In the genomic region with DNA sequence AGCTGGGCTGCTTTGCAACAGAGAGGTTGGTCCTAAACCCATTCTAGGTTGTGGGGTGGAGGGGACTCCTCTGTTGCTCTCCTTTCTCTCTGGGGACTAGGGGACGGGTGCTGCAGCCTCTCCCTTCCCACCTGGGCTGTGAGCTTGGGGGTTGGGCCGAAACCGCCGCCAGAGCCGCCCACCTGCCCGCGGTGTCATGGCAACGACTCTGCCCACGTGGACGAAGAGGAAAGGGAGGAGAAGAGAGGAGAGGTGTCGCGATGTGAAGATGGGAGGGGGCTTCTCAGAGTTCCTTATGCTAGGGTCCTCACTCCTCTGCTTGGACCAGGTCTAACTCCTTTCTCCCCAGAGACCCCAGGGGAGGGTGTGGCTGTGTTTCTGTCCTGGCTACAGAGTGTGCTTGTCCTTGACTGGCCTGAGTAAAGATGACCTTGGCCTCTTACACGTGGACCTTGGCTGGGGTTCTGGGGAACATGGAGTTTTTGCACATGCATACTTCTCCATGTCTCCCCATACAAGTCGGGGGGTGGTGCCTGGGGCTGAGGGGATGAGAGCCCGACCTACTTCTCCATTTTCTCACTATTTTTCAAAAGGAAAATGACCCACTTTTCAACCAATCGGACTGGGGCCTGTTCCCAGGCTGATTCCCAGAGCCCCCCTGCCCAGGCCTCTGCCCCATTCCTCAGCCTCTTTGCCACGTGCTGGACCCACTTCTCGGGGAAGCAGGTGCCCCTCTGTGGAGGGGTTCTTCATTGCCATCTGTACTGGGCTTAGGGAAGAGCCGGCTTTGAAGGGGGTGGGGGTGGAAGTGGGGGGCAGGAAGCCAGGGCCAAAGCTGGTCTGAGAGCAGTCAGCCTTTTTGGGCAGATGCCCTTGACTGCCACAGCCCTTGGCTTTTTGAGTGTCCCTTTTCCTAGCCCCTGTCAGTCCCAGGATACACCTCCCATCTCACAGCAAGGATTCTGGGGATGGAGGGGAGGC, we compare ENCODE assay signal across 12 mouse cellular contexts. TPM values are rescaled to one million over a fixed set of nuclear protein-coding genes. Genes with fewer than 3 reads are reported as not detected.
DNase-seq lines count a peak whose midpoint lies in the region; ATAC-seq and TF ChIP-seq lines count a peak whose summit lies in the region.
"Had no signal": no experiment of that assay in that cellular context is flagged by ENCODE, and none has a peak within 500 bp of the region (broad histone marks: within the 10 kb centered on the region; RNA-seq: fewer than 3 reads in every experiment).

No protein-coding gene starts in this region.

- no peaks in the 10 kb centered on the region for H3K9me3 ChIP-seq in intestine, postnatal 0 days (ENCODE audit: control insufficient read depth)
- no peaks in the 10 kb centered on the region for H3K9me3 ChIP-seq in intestine, embryonic 15.5 days
- no peaks in the 10 kb centered on the region for H3K9me3 ChIP-seq in hindbrain, embryonic 15.5 days
- H3K9me3 ChIP-seq in liver, embryonic 12.5 days (replicated peaks): no peaks in the 10 kb centered on the region
- H3K9me3 ChIP-seq: lung, embryonic 15.5 days; neural tube, embryonic 12.5 days had no signal

- no peaks in the 10 kb centered on the region for H3K4me1 ChIP-seq in intestine, postnatal 0 days (replicated peaks; ENCODE audit: control insufficient read depth, insufficient read depth, low read length)
- H3K4me1 ChIP-seq in intestine, embryonic 15.5 days (replicated peaks): no peaks in the 10 kb centered on the region
- H3K4me1 ChIP-seq in hindbrain, embryonic 15.5 days (replicated peaks): peaks cover 28% of the 10 kb centered on the region
- H3K4me1 ChIP-seq in liver, embryonic 12.5 days: no peaks in the 10 kb centered on the region
- H3K4me1 ChIP-seq: lung, embryonic 15.5 days; neural tube, embryonic 12.5 days had no signal

- no peaks in the 10 kb centered on the region for H3K36me3 ChIP-seq in intestine, postnatal 0 days (ENCODE audit: control insufficient read depth, insufficient read depth)
- H3K36me3 ChIP-seq in intestine, embryonic 15.5 days: no peaks in the 10 kb centered on the region
- no peaks in the 10 kb centered on the region for H3K36me3 ChIP-seq in hindbrain, embryonic 15.5 days
- H3K36me3 ChIP-seq in liver, embryonic 12.5 days: no peaks in the 10 kb centered on the region
- H3K36me3 ChIP-seq: lung, embryonic 15.5 days; neural tube, embryonic 12.5 days had no signal

- no peak overlapping the region for H3K27ac ChIP-seq in intestine, postnatal 0 days (ENCODE audit: low read depth, low read length)
- no peak overlapping the region for H3K27ac ChIP-seq in intestine, embryonic 15.5 days
- H3K27ac ChIP-seq in hindbrain, embryonic 15.5 days (replicated peaks): peak overlapping the region; percentile 64
- H3K27ac ChIP-seq in liver, embryonic 12.5 days: no peak overlapping the region
- H3K27ac ChIP-seq: lung, embryonic 15.5 days; neural tube, embryonic 12.5 days had no signal

- no peak for TF ChIP-seq CTCF in intestine, postnatal 0 days (IDR thresholded peaks at IDR 0.05; ENCODE audit: low read depth)

- WGBS in intestine, postnatal 0 days: 14% methylated on average over 19 of the region's 19 CpGs
- WGBS in intestine, embryonic 15.5 days: 16% methylated on average over 19 of the region's 19 CpGs
- 10% methylated on average over 19 of the region's 19 CpGs for WGBS in hindbrain, embryonic 15.5 days
- 13% methylated on average over 19 of the region's 19 CpGs for WGBS in liver, embryonic 12.5 days (ENCODE audit: insufficient replicate concordance)

- peak; percentile 19 to 24 for DNase-seq in cerebellum, adult 18-20 months
- DNase-seq in retina, embryonic 14.5 days (ENCODE audit: low spot score): peak; percentile 45
- DNase-seq in heart, adult 11 months: no peak
- DNase-seq in adrenal gland, adult 18-20 months (ENCODE audit: low spot score in 2 of 2): no peak
- DNase-seq: adrenal gland, adult 8-10 months had no signal

- peak; percentile 33; the same call in 1 of the 2 replicates for ATAC-seq in intestine, postnatal 0 days
- no peak for ATAC-seq in intestine, embryonic 15.5 days
- peak; percentile 50; the same call in 1 of the 2 replicates for ATAC-seq in hindbrain, embryonic 15.5 days (ENCODE audit: low FRiP score, low read depth)
- ATAC-seq in liver, embryonic 12.5 days: no peak
- ATAC-seq: CD4-positive, CD25-positive, alpha-beta regulatory T cell, adult 4 months had no signal

- no peak overlapping the region for H3K9ac ChIP-seq in intestine, postnatal 0 days (ENCODE audit: low read depth, low read length)
- H3K9ac ChIP-seq in intestine, embryonic 15.5 days: no peak overlapping the region
- no peak overlapping the region for H3K9ac ChIP-seq in hindbrain, embryonic 15.5 days
- H3K9ac ChIP-seq in liver, embryonic 12.5 days: no peak overlapping the region
- H3K9ac ChIP-seq: lung, embryonic 15.5 days; neural tube, embryonic 12.5 days had no signal

- no peak overlapping the region for H3K4me3 ChIP-seq in intestine, postnatal 0 days (ENCODE audit: low read depth, low read length)
- no peak overlapping the region for H3K4me3 ChIP-seq in intestine, embryonic 15.5 days (replicated peaks)
- H3K4me3 ChIP-seq in hindbrain, embryonic 15.5 days: no peak overlapping the region
- no peak overlapping the region for H3K4me3 ChIP-seq in liver, embryonic 12.5 days
- H3K4me3 ChIP-seq: lung, embryonic 15.5 days; neural tube, embryonic 12.5 days had no signal

- H3K27me3 ChIP-seq in intestine, postnatal 0 days (replicated peaks; ENCODE audit: control insufficient read depth, insufficient read depth, low read length): 0 out of 2 replicates have a peak, but pooled peaks cover 3% of the 10 kb centered on the region
- H3K27me3 ChIP-seq in intestine, embryonic 15.5 days (replicated peaks): peaks cover 13% of the 10 kb centered on the region; the same call in 1 of the 2 replicates
- no peaks in the 10 kb centered on the region for H3K27me3 ChIP-seq in hindbrain, embryonic 15.5 days
- H3K27me3 ChIP-seq in liver, embryonic 12.5 days (replicated peaks): peaks cover 29% of the 10 kb centered on the region

- no peak overlapping the region for H3K4me2 ChIP-seq in intestine, postnatal 0 days (replicated peaks; ENCODE audit: low read depth)
- H3K4me2 ChIP-seq in intestine, embryonic 15.5 days (replicated peaks): no peak overlapping the region
- peak overlapping the region; percentile 45 for H3K4me2 ChIP-seq in hindbrain, embryonic 15.5 days
- no peak overlapping the region for H3K4me2 ChIP-seq in liver, embryonic 12.5 days
- H3K4me2 ChIP-seq: lung, embryonic 15.5 days; neural tube, embryonic 12.5 days had no signal

RNA-seq across cellular contexts. Expression of a gene that starts 10.8 kb away (rescaled TPM):
- 0.46 and 0.59 TPM in 2 replicates for polyA plus RNA-seq in intestine, postnatal 0 days (2015; fragmentation: Nextera tagmentation; extraction: Ambion mirVana)
- polyA plus RNA-seq in intestine, embryonic 15.5 days (2015; fragmentation: Nextera tagmentation; extraction: Ambion mirVana): 1.1 and 1.2 TPM in 2 replicates
- 24.9 and 32.0 TPM in 2 replicates for polyA plus RNA-seq in hindbrain, embryonic 15.5 days (2015; fragmentation: Nextera tagmentation; extraction: Ambion mirVana)
- 0.33 and 0.55 TPM in 2 replicates for polyA plus RNA-seq in liver, embryonic 12.5 days (2016; fragmentation: Nextera tagmentation; extraction: Ambion mirVana)
- total RNA-seq in adrenal gland, adult 18-20 months (2021): 1 to 10 TPM; 4.9 to 6.1 TPM
- polyA plus RNA-seq: CD4-positive, CD25-positive, alpha-beta regulatory T cell, adult 4 months had no signal

RNA-seq across cellular contexts. Expression of a gene that starts 56.3 kb away (rescaled TPM):
- polyA plus RNA-seq in intestine, postnatal 0 days (2015; fragmentation: Nextera tagmentation; extraction: Ambion mirVana): 19.5 and 20.9 TPM in 2 replicates
- 23.2 and 25.7 TPM in 2 replicates for polyA plus RNA-seq in intestine, embryonic 15.5 days (2015; fragmentation: Nextera tagmentation; extraction: Ambion mirVana)
- polyA plus RNA-seq in hindbrain, embryonic 15.5 days (2015; fragmentation: Nextera tagmentation; extraction: Ambion mirVana): 17.4 and 17.6 TPM in 2 replicates
- polyA plus RNA-seq in liver, embryonic 12.5 days (2016; fragmentation: Nextera tagmentation; extraction: Ambion mirVana): 7.3 and 8.5 TPM in 2 replicates
- total RNA-seq in adrenal gland, adult 18-20 months (2021): 10 to 100 TPM; 15.0 to 19.6 TPM

Comparison
In these comparisons a context has a peak if more than half of its experiments do, and no peak if none do; other contexts are left out.
1. ATAC-seq: peak in intestine, postnatal 0 days (single experiment) and hindbrain, embryonic 15.5 days (single experiment); none in intestine, embryonic 15.5 days (single experiment) and liver, embryonic 12.5 days (single experiment).
2. DNase-seq: peak in cerebellum, adult 18-20 months (2 of 2) and retina, embryonic 14.5 days (single experiment); none in heart, adult 11 months (single experiment) and adrenal gland, adult 18-20 months (0 of 2).
3. RNA of a gene that starts 10.8 kb away (polyA plus RNA-seq): 24.9 to 32.0 TPM in hindbrain, embryonic 15.5 days; 1.1 to 1.2 TPM in intestine, embryonic 15.5 days, 0.46 to 0.59 TPM in intestine, postnatal 0 days and 0.33 to 0.55 TPM in liver, embryonic 12.5 days; every median in the first group is over 10 times any median in the second.